Mouse (Mus musculus): ENCODE data around the gene Phc1. TPM values are rescaled to one million over a fixed set of nuclear protein-coding genes. Genes with fewer than 3 reads are reported as not detected.

The Phc1 gene
- polyA plus RNA-seq, 1 experiment from 2014 or later = 29.6 TPM

DNA sequence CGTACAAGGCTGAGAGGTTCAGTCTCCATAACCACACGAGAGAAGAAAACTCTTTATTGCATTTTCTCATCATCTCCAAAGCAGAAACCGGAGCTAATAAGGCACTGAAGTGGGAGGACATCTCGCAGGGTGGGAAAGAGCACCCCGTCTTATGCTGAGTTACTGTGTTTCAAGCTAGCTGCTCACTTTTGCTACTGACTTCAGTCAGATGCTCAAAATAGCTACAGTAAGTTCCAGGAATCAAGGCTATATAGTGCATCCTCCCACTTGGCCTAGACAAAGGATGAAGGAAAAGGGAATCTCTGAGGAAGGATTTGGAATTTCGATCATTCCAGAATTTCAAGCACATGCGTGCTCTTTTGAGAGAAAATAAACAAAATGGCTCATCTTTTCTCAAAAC, 63.8 kb downstream of the Phc1 start:
- DNase-seq (ENCODE audit: low spot score) = no peak
- WGBS = 89% methylated on average over 7 of the region's 7 CpGs
- Histone ChIP-seq H3K4me3 (ENCODE audit: low read depth, low read length) (no peak overlapping the region), H3K36me3 (replicated peaks; ENCODE audit: control insufficient read depth, insufficient read depth, low read depth, low read length) (no peaks in the 10 kb centered on the region), H3K9ac (replicated peaks; ENCODE audit: low read length) (no peak overlapping the region), H3K27ac (replicated peaks; ENCODE audit: low read depth, low read length) (no peak overlapping the region), H3K27me3 (ENCODE audit: control insufficient read depth, insufficient read depth, low read length) (no peaks in the 10 kb centered on the region), H3K4me2 (ENCODE audit: low read depth, low read length) (no peak overlapping the region), H3K9me3 (replicated peaks; ENCODE audit: control insufficient read depth, low read length) (no peaks in the 10 kb centered on the region), H3K4me1 (ENCODE audit: control insufficient read depth, insufficient read depth, low read length) (no peaks in the 10 kb centered on the region)
- no peak for ATAC-seq (replicated peaks; ENCODE audit: insufficient number of reproducible peaks, low FRiP score, low TSS enrichment, low read depth)

GRCm38 (mm10) chr6:122274546-122274945, 65.8 kb downstream of the Phc1 start:
- no peak overlapping the region for H3K4me3 ChIP-seq (ENCODE audit: low read depth, low read length)
- no peak overlapping the region for H3K4me2 ChIP-seq (ENCODE audit: low read depth, low read length)
- no peak overlapping the region for H3K27ac ChIP-seq (replicated peaks; ENCODE audit: low read depth, low read length)
- WGBS = 69% methylated on average over 5 of the region's 5 CpGs
- no peaks in the 10 kb centered on the region for H3K9me3 ChIP-seq (replicated peaks; ENCODE audit: control insufficient read depth, low read length)
- H3K36me3 ChIP-seq (replicated peaks; ENCODE audit: control insufficient read depth, insufficient read depth, low read depth, low read length) = no peaks in the 10 kb centered on the region
- no peaks in the 10 kb centered on the region for H3K4me1 ChIP-seq (ENCODE audit: control insufficient read depth, insufficient read depth, low read length)
- no peak overlapping the region for H3K9ac ChIP-seq (replicated peaks; ENCODE audit: low read length)
- DNase-seq (ENCODE audit: low spot score) (no peak), ATAC-seq (replicated peaks; ENCODE audit: insufficient number of reproducible peaks, low FRiP score, low TSS enrichment, low read depth) (no peak)
- H3K27me3 ChIP-seq (ENCODE audit: control insufficient read depth, insufficient read depth, low read length) = no peaks in the 10 kb centered on the region

DNA sequence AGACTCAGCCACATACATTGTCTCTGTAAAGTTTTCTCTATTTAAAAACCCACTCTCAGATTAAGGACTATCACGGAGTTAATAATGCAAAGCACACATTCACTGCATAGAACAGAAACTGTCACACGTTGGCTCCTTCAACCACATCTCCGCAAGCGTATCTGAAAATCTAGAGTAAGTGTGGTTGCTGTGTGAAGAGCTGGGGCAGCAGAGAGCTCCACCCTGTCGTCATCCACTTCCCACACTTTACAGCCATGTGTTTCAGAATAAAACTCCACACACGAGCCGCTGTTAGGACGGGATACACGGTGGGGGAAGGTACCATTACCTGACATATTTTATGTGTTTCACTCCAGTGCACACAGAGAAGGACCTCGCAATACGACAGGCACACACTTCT, 70.2 kb downstream of the Phc1 start:
- Histone ChIP-seq H3K27me3 (ENCODE audit: control insufficient read depth, insufficient read depth, low read length) (no peaks in the 10 kb centered on the region), H3K9ac (replicated peaks; ENCODE audit: low read length) (no peak overlapping the region), H3K9me3 (replicated peaks; ENCODE audit: control insufficient read depth, low read length) (no peaks in the 10 kb centered on the region), H3K4me1 (ENCODE audit: control insufficient read depth, insufficient read depth, low read length) (no peaks in the 10 kb centered on the region), H3K36me3 (replicated peaks; ENCODE audit: control insufficient read depth, insufficient read depth, low read depth, low read length) (no peaks in the 10 kb centered on the region), H3K27ac (replicated peaks; ENCODE audit: low read depth, low read length) (no peak overlapping the region), H3K4me2 (ENCODE audit: low read depth, low read length) (no peak overlapping the region), H3K4me3 (ENCODE audit: low read depth, low read length) (no peak overlapping the region)
- 83% methylated on average over 11 of the region's 11 CpGs for WGBS
- DNase-seq (ENCODE audit: low spot score) (no peak), ATAC-seq (replicated peaks; ENCODE audit: insufficient number of reproducible peaks, low FRiP score, low TSS enrichment, low read depth) (no peak)

DNA sequence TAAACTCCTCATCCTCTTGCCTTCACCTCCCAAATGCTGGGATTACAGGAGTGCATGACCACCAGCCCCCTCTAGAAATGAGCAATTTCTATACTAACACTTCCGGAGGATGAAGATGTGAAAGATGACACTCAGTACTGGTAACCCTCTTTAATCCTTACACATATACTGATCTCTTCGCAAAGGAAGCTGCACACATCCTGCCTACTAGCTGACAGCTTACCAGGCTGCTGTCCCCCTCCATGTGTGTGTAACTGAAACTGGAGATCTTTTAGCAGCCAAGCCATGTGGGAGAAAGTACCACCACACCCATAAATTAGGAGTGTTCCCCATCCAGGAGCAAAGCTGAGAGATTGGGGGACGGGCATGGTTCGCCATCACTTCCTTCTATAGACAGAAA, 71.2 kb downstream of the Phc1 start:
- H3K36me3 ChIP-seq (replicated peaks; ENCODE audit: control insufficient read depth, insufficient read depth, low read depth, low read length) = no peaks in the 10 kb centered on the region
- no peak for ATAC-seq (replicated peaks; ENCODE audit: insufficient number of reproducible peaks, low FRiP score, low TSS enrichment, low read depth)
- H3K9ac ChIP-seq (replicated peaks; ENCODE audit: low read length) = no peak overlapping the region
- 91% methylated on average over 4 of the region's 4 CpGs for WGBS
- no peak overlapping the region for H3K27ac ChIP-seq (replicated peaks; ENCODE audit: low read depth, low read length)
- H3K4me1 ChIP-seq (ENCODE audit: control insufficient read depth, insufficient read depth, low read length) = no peaks in the 10 kb centered on the region
- H3K27me3 ChIP-seq (ENCODE audit: control insufficient read depth, insufficient read depth, low read length) = no peaks in the 10 kb centered on the region
- no peaks in the 10 kb centered on the region for H3K9me3 ChIP-seq (replicated peaks; ENCODE audit: control insufficient read depth, low read length)
- DNase-seq (ENCODE audit: low spot score) = no peak
- no peak overlapping the region for H3K4me3 ChIP-seq (ENCODE audit: low read depth, low read length)
- H3K4me2 ChIP-seq (ENCODE audit: low read depth, low read length) = no peak overlapping the region

- 68% methylated on average over 3 of the region's 3 CpGs for WGBS
- Histone ChIP-seq H3K4me2 (ENCODE audit: low read depth, low read length) (no peak overlapping the region), H3K4me3 (ENCODE audit: low read depth, low read length) (no peak overlapping the region), H3K4me1 (ENCODE audit: control insufficient read depth, insufficient read depth, low read length) (no peaks in the 10 kb centered on the region), H3K27me3 (ENCODE audit: control insufficient read depth, insufficient read depth, low read length) (no peaks in the 10 kb centered on the region), H3K9me3 (replicated peaks; ENCODE audit: control insufficient read depth, low read length) (no peaks in the 10 kb centered on the region), H3K36me3 (replicated peaks; ENCODE audit: control insufficient read depth, insufficient read depth, low read depth, low read length) (no peaks in the 10 kb centered on the region), H3K27ac (replicated peaks; ENCODE audit: low read depth, low read length) (no peak overlapping the region), H3K9ac (replicated peaks; ENCODE audit: low read length) (no peak overlapping the region)
- DNase-seq (ENCODE audit: low spot score) = no peak
- no peak for ATAC-seq (replicated peaks; ENCODE audit: insufficient number of reproducible peaks, low FRiP score, low TSS enrichment, low read depth)
Observed at GRCm38 (mm10) chr6:122268561-122268960, 71.8 kb downstream of the Phc1 start.

Other genes with a start within 250 kb of the Phc1 start
- not detected in 2 replicates for gene Klrg1, start 57.7 kb downstream of the Phc1 start, polyA plus RNA-seq (2014; fragmentation: Nextera tagmentation; extraction: Ambion mirVana)
- gene M6pr, start 31.8 kb downstream of the Phc1 start, polyA plus RNA-seq (2014; fragmentation: Nextera tagmentation; extraction: Ambion mirVana) = 85.0 and 85.6 TPM in 2 replicates
- gene Rimklb, start 158.2 kb upstream of the Phc1 start, polyA plus RNA-seq (2014; fragmentation: Nextera tagmentation; extraction: Ambion mirVana) = 50.8 and 62.3 TPM in 2 replicates
- gene Mfap5, start 165.3 kb upstream of the Phc1 start, polyA plus RNA-seq (2014; fragmentation: Nextera tagmentation; extraction: Ambion mirVana) = 0.60 and 1.9 TPM in 2 replicates
- 0.17 TPM in 1 of 2 replicates, not detected in the other for gene Aicda, start 213.2 kb upstream of the Phc1 start, polyA plus RNA-seq (2014; fragmentation: Nextera tagmentation; extraction: Ambion mirVana)